Mouse (Mus musculus) lung, postnatal 0 days (tissue): ENCODE data around the gene Iqca. TPM values are rescaled to one million over a fixed set of nuclear protein-coding genes. Genes with fewer than 3 reads are reported as not detected.
A peak's percentile ranks its signal among the peaks of the same experiment; 100 is the strongest.

Experiments
- ATAC-seq: fragments of 200-750 bp; cut with Nextera tagmentation; 2 replicates; pipeline ENCODE4 v1.8.0; 2017; ENCODE audit warnings: moderate library complexity
- DNase-seq: peaks from one replicate; pipeline ENCODE4 v3.0.0-alpha.2; 2016; ENCODE audit warnings: low spot score
- H3K27ac ChIP-seq: fragments of 300-500 bp; sonication (generic); 2 replicates; pipeline ENCODE4 v1.5.1; 2014; ENCODE audit warnings: antibody characterized with exemption, mild to moderate bottlenecking, low read length, mixed read lengths
- H3K27me3 ChIP-seq: fragments of 300-500 bp; sonication (generic); replicated peaks from 2 replicates; pipeline ENCODE4 v1.6.1; 2014; ENCODE audit warnings: low read length, mixed read lengths; ENCODE audit not compliant: insufficient read depth
- H3K36me3 ChIP-seq: fragments of 300-500 bp; sonication (generic); 2 replicates; pipeline ENCODE4 v1.6.1; 2014; ENCODE audit warnings: low read length, mixed read lengths; ENCODE audit not compliant: insufficient read depth
- H3K4me1 ChIP-seq: fragments of 300-500 bp; sonication (generic); 2 replicates; pipeline ENCODE4 v1.6.1; 2014; ENCODE audit warnings: antibody characterized with exemption, low read depth, low read length, mixed read lengths; ENCODE audit not compliant: insufficient read depth
- H3K4me2 ChIP-seq: fragments of 300-500 bp; sonication (generic); replicated peaks from 2 replicates; pipeline ENCODE4 v1.6.1; 2014; ENCODE audit warnings: low read depth, mild to moderate bottlenecking, low read length, moderate library complexity, mixed read lengths
- H3K4me3 ChIP-seq: fragments of 300-500 bp; sonication (generic); 2 replicates; pipeline ENCODE4 v1.5.1; 2014; ENCODE audit warnings: low read depth, low read length
- H3K9ac ChIP-seq: fragments of 300-500 bp; sonication (generic); replicated peaks from 2 replicates; pipeline ENCODE4 v1.6.1; 2014; ENCODE audit warnings: low read depth, mild to moderate bottlenecking
- H3K9me3 ChIP-seq: fragments of 300-500 bp; sonication (generic); 2 replicates; pipeline ENCODE4 v1.6.1; 2016; ENCODE audit warnings: low read length, mixed read lengths
- CTCF ChIP-seq: IDR thresholded peaks from 2 replicates; pipeline ENCODE4 v1.5.1; 2016; ENCODE audit warnings: antibody characterized with exemption, mild to moderate bottlenecking
- EP300 ChIP-seq: IDR thresholded peaks from 2 replicates; pipeline ENCODE4 v1.6.1; 2016; ENCODE audit warnings: antibody characterized with exemption, mild to moderate bottlenecking, control low read depth
- WGBS: fragments of 180-500 bp; shearing (Covaris S2); extraction: QIAGEN DNeasy Blood & Tissue Kit; methylation state at CpG from one replicate; pipeline ENCODE4 v1.1.7; 2014; 5-methylcytosine and 5-hydroxymethylcytosine counted together
- polyA plus RNA-seq: library from polyadenylated mRNA; unstranded; fragments of >200 nt; fragmentation: Nextera tagmentation; extraction: Ambion mirVana; gene quantifications from 2 replicates; pipeline ENCODE4 v1.2.1, GENCODE M21; 2015

Iqca gene
- polyA plus RNA-seq, 1 experiment from 2014 or later, result 4.6 TPM

- WGBS, result 68% methylated on average over 3 of the region's 3 CpGs
- H3K27me3 ChIP-seq, result no peaks in the 10 kb centered on the region
- no peak overlapping the region for H3K4me2 ChIP-seq
- no peak overlapping the region for H3K4me3 ChIP-seq
- no peaks in the 10 kb centered on the region for H3K9me3 ChIP-seq
- no peaks in the 10 kb centered on the region for H3K36me3 ChIP-seq
- ATAC-seq, result no peak
- DNase-seq, result no peak
- no peak overlapping the region for H3K9ac ChIP-seq
- no peak overlapping the region for H3K27ac ChIP-seq
- H3K4me1 ChIP-seq, result no peaks in the 10 kb centered on the region
- TF ChIP-seq EP300, result no peak
- no peak for TF ChIP-seq CTCF
These were observed 93.1 kb downstream of the Iqca start for GRCm38 (mm10) chr1:90060054-90060453.

- ATAC-seq, result no peak
- no peaks in the 10 kb centered on the region for H3K27me3 ChIP-seq
- no peaks in the 10 kb centered on the region for H3K36me3 ChIP-seq
- no peak overlapping the region for H3K4me3 ChIP-seq
- no peaks in the 10 kb centered on the region for H3K9me3 ChIP-seq
- 80% methylated on average over 4 of the region's 4 CpGs for WGBS
- TF ChIP-seq CTCF (no peak), EP300 (no peak)
- DNase-seq, result no peak
- H3K9ac ChIP-seq, result no peak overlapping the region
- no peaks in the 10 kb centered on the region for H3K4me1 ChIP-seq
- H3K4me2 ChIP-seq, result no peak overlapping the region
- H3K27ac ChIP-seq, result no peak overlapping the region
These were observed 98.2 kb downstream of the Iqca start for GRCm38 (mm10) chr1:90054991-90055390.

- WGBS, result 27% methylated on average over 5 of the region's 5 CpGs
These were observed 101.9 kb downstream of the Iqca start for GRCm38 (mm10) chr1:90051347-90051746.

GRCm38 (mm10) chr1:90050046-90050739 lies 103.0 kb downstream of the Iqca start:
- Histone ChIP-seq H3K9ac (no peak overlapping the region), H3K4me2 (no peak overlapping the region), H3K4me1 (no peaks in the 10 kb centered on the region), H3K9me3 (no peaks in the 10 kb centered on the region), H3K36me3 (no peaks in the 10 kb centered on the region), H3K27me3 (no peaks in the 10 kb centered on the region), H3K27ac (no peak overlapping the region), H3K4me3 (no peak overlapping the region)
- no peak for TF ChIP-seq CTCF
- no peak for DNase-seq
- no peak for ATAC-seq
- WGBS, result 28% methylated on average over 20 of the region's 20 CpGs

More at GRCm38 (mm10) chr1:90051347-90051746, 101.9 kb downstream of the Iqca start:
- Histone ChIP-seq H3K4me2 (no peak overlapping the region), H3K9me3 (no peaks in the 10 kb centered on the region), H3K9ac (no peak overlapping the region), H3K27me3 (no peaks in the 10 kb centered on the region), H3K36me3 (no peaks in the 10 kb centered on the region), H3K27ac (no peak overlapping the region), H3K4me3 (no peak overlapping the region), H3K4me1 (no peaks in the 10 kb centered on the region)
- DNase-seq, result peak; percentile 81
- TF ChIP-seq EP300, result no peak
- TF ChIP-seq CTCF, result peak; percentile 80
- ATAC-seq, result peak; percentile 53; the same call in 1 of the 2 replicates

- H3K27ac ChIP-seq, result no peak overlapping the region
- no peaks in the 10 kb centered on the region for H3K9me3 ChIP-seq
- H3K27me3 ChIP-seq, result no peaks in the 10 kb centered on the region
- ATAC-seq (no peak), DNase-seq (no peak)
- no peak overlapping the region for H3K4me3 ChIP-seq
- TF ChIP-seq CTCF, result no peak
- TF ChIP-seq EP300, result no peak
- H3K4me2 ChIP-seq, result no peak overlapping the region
- 55% methylated on average over 2 of the region's 2 CpGs for WGBS
- no peaks in the 10 kb centered on the region for H3K36me3 ChIP-seq
- no peak overlapping the region for H3K9ac ChIP-seq
- no peaks in the 10 kb centered on the region for H3K4me1 ChIP-seq
These were observed 124.9 kb downstream of the Iqca start for GRCm38 (mm10) chr1:90028305-90028704.

- no peaks in the 10 kb centered on the region for H3K4me1 ChIP-seq
- DNase-seq (peak; percentile 19), ATAC-seq (no peak)
- no peaks in the 10 kb centered on the region for H3K36me3 ChIP-seq
- H3K27ac ChIP-seq, result no peak overlapping the region
- no peaks in the 10 kb centered on the region for H3K9me3 ChIP-seq
- H3K27me3 ChIP-seq, result no peaks in the 10 kb centered on the region
- WGBS, result 22% methylated on average over 3 of the region's 3 CpGs
- no peak overlapping the region for H3K9ac ChIP-seq
- no peak overlapping the region for H3K4me2 ChIP-seq
- no peak overlapping the region for H3K4me3 ChIP-seq
- TF ChIP-seq CTCF (peak; percentile 78), EP300 (no peak)
These were observed 126.3 kb downstream of the Iqca start for GRCm38 (mm10) chr1:90026945-90027344.
